Mouse (Mus musculus) lung, postnatal 36 days (tissue): Measurements from ENCODE around the gene Cgnl1.

Experiments used
- DNase-seq: peaks from one replicate; pipeline ENCODE4 v3.0.0; 2022; ENCODE audit warnings: mixed read lengths

The Cgnl1 gene

DNA sequence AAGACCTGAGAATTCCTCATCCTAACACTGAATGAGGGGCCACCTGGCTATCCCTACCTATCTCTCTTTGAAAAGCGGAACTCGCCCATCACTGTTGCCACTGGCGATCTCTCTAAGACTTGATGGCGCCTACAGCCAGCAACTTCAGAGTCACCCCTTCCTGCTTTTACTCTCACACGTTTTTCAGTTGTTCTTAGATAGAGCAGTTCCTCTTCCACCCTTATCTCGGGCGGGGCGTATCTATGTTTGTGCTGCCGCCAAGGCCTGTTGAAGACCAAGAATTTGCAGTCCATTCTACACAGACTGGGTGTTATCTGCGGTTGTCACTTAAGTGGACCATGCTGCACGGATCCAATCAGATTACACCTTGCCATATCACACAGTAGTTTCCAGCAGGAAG is 62.2 kb downstream of the Cgnl1 start:
- peak; percentile 30 for DNase-seq

- DNase-seq, result no peak
Observed at GRCm38 (mm10) chr9:71707989-71708388, 63.4 kb downstream of the Cgnl1 start.

GRCm38 (mm10) chr9:71704332-71705014 is 66.9 kb downstream of the Cgnl1 start:
- no peak for DNase-seq

DNA sequence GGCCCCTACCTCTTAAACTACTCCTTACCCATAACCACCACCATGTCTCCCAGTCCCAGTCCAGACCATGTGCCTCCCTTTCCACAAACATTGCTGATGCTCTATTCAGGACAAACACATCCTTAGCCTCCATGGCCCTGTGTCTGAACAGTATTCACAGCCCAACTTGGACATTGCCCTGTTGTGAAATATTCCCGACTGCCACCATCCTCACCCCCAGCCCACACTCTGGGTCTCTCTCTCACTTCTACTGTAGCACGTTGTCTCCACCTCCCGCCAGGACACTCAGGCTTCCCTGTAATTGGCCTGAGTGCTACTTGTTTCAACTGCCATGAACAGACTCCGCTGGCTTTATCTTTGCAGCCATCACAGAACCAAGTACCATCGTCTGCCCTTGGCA is 72.3 kb downstream of the Cgnl1 start:
- DNase-seq, result no peak

- DNase-seq, result no peak
Observed at GRCm38 (mm10) chr9:71698116-71698515, 73.3 kb downstream of the Cgnl1 start.

DNA sequence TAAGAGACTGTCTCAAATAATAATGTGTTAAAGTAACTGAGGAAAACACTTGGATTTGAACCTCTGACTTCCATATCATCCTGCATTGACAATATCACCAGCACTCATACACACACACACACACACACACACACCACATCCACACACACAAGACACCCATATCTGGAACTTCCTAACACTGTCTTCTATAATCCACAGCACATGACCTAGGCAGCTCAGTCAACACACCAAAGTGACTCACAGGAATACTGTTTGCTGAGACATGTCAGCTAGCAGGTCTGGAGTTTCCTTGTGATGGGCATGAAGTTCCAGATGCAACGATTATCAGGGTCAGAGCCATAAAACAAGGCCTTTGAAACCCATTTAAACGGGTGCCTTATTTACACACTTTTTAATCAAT is 74.2 kb downstream of the Cgnl1 start:
- no peak for DNase-seq

GRCm38 (mm10) chr9:71696762-71697161 is 74.6 kb downstream of the Cgnl1 start:
- peak; percentile 47 for DNase-seq

GRCm38 (mm10) chr9:71695133-71695532 is 76.3 kb downstream of the Cgnl1 start:
- DNase-seq, result no peak

DNA sequence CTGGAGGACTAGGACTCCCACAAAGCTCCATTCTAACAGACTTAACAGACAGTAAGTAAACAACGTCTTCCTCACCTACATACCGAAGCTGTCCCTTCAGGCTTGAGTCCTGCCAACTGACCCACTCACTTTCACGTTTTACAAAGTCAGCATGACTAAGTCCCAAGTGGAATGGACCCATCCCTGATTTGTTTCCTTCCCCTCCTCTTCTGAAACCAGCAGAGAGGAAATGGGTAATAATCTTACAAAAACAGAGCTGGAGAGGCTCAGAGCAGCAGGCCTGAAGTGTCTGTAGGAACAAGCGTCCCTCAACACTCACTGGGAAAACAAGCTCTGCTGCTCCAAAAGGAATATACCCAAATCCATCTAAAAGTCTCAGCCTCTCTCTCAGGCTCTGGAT is 77.2 kb downstream of the Cgnl1 start:
- DNase-seq, result no peak

DNA sequence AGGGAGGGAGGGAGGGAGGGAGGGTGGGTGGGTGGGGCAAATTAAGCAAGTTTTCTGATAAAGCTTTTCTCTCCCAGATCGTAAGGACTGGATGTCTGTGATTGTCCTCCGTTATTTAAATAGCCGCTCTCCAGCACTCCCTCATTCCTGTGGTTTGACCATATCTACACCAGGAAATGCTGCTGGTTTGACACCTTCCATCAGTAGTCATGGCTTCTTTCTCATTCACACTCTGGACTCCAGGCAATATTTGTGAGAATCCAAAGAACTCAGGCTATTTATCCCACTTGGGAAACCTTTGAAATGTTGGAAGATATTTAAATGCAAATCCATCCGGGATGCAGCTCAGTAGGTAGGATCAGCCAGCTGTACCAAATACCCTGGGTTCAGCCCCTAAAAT is 77.6 kb downstream of the Cgnl1 start:
- DNase-seq, result no peak

DNA sequence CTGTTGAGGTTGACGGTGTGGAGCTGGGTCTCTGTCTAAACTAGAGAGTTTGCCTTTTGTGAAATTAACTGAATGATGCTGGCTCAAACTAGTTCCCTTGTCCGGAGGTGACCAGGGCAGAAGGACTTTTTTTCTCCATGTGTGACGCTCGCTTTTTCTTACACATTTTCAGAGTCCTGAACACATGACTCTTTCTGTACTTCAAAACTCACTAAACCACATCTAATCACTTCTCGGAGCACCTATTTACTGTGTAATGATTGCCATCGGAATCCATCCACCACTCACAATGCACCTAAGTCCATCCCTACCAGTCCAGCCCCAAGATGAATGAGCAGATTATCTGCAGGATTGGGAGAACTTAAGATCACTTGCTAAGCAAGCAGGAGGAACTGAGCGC is 79.2 kb downstream of the Cgnl1 start:
- DNase-seq, result no peak

DNA sequence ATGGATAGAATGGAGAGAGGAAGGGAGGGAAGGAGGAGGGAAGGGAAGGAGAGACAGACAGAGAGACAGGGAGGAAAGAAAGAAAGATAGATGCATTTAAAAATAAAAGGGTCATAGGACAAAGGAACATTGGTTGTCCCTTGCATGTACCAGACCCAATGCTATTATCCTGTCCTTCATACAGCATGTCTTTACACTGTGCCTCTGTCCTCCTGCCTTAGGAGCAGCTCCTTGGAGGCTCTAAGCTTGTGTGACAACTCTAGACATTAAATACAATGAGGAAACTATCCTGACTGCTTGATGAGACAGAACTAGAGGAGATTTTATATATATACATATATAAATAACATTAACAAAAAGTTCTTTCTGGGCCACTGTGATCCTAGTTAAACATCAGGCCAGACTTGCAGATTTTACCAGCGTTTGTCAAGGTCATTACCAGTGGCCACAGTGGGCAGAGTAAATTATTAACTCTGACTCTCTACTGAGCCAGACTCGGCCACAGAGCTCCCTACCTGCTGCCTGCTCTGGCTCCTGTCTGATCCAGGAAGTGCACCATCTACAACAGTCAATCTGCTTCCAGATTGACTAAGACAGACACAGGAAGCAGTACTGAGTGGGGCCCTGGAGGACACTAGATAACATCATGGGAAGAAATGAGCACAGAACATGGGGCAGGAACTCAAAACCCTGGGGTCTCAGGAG is 81.9 kb downstream of the Cgnl1 start:
- DNase-seq, result no peak

- no peak for DNase-seq
Observed at GRCm38 (mm10) chr9:71686463-71686862, 84.9 kb downstream of the Cgnl1 start.

- DNase-seq, result no peak
Observed at GRCm38 (mm10) chr9:71684772-71685171, 86.6 kb downstream of the Cgnl1 start.

DNA sequence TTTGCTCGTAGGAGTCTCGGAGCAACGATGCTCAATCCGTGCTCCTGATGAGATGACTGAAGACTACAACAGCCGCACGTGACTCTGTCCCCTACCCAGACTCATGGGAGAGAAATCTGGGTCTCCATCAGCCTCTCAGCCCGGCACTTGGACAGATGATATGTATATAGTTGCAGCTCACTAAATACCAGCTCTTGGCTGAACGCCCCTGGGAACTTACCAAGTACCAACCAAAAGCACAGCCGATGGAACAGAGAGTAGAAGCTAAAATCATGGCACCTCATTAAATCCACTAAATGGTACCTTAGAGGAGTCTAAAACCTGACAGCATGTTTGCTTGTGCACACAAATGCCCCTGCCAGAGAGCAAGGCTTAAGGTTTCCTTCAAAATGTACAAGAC is 91.0 kb downstream of the Cgnl1 start:
- no peak for DNase-seq

- DNase-seq, result peak; percentile 61
Observed at GRCm38 (mm10) chr9:71679103-71679815, 92.1 kb downstream of the Cgnl1 start.

GRCm38 (mm10) chr9:71676988-71677688 is 94.3 kb downstream of the Cgnl1 start:
- DNase-seq, result peak; percentile 59

GRCm38 (mm10) chr9:71675799-71676414 is 95.5 kb downstream of the Cgnl1 start:
- no peak for DNase-seq

DNA sequence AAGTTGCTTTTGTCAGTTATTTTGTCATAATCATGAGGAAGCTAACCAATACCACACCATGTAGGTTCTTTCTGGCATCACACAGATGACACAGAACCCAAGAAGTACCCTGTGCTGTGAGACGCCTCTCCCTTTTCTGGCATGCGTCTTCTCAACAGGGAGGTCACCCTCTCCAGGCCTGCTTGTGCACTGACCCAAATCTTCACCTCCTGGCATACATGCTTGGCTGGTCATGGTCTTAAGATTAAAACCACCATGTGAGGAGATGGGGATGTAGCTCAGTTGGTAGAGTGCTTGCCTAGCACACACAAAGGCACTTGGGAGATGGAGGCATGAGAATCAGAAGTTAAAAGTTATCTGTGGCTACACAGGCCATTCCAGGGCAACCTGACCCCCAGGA is 96.2 kb downstream of the Cgnl1 start:
- no peak for DNase-seq

DNA sequence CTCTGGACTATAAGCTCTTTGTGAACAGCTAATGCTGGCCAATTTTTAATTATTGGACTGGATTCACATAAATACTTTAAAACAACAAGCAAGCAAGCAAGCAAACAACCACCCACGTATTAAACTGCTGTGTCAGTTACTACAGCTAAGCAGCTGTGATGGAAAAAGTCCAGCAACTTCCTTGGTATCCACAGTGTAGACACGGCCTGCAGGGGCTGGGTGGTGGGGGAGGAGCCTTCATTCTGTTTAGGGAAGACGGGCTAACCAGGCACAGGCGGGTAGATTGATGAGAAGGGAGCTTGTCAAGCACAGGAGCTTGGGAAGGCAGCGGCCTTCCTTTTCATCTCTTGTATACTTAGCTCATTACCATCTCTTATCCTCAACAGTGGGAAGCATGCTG is 96.9 kb downstream of the Cgnl1 start:
- no peak for DNase-seq

- no peak for DNase-seq
Observed at GRCm38 (mm10) chr9:71672495-71672894, 98.9 kb downstream of the Cgnl1 start.

DNA sequence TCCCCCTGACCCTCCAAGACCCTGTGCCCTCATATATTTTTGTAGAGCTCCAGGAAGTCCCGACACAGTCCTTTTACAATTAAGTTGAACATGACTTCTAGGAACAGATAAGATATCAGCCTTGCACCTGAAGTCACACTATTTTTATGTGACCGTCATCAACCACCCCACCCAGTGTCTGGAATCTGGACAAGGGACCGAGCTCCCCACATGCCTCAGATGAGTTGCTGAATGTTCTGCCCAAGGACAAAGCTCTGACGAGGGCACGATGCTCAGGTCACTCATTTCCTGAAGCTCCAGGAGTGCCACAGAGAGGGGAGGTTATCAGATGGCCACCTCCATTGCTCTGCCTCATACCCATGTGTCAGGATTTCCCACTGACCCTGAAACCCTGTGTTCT is 100.7 kb downstream of the Cgnl1 start:
- DNase-seq, result no peak

DNA sequence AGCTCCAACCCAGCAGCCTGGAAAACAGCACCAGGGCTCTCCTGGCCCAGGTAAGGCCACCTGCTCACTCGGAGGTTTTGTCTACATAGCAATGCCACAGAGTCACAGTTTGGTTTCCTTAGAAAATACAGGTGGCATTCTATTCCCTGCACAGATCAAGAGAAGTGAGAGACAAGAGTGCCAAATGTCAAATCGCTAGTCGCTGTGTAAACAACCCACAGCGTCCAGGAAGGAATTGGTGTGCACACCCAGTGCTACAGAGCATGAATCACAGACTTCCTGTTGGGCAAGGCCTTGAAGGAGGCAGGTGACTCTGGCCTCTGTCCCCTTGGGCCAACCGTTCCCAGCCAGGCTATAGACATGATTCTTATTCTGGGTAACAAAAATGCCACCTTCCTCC is 103.8 kb downstream of the Cgnl1 start:
- peak; percentile 88 for DNase-seq
